Mouse (Mus musculus): Measurements from ENCODE around the gene Ercc1. TPM values are rescaled to one million over a fixed set of nuclear protein-coding genes. Genes with fewer than 3 reads are reported as not detected.
A peak's percentile ranks its signal among the peaks of the same experiment; 100 is the strongest.

The Ercc1 gene
- polyA plus RNA-seq, 1 experiment from 2014 or later, result 85.7 TPM

GRCm38 (mm10) chr7:19327128-19327527 lies 17.4 kb upstream of the Ercc1 start:
- peak; percentile 80 for ATAC-seq (replicated peaks; ENCODE audit: low FRiP score)
- peak overlapping the region; percentile 47 for H3K4me3 ChIP-seq (replicated peaks)
- 0 out of 2 replicates have a peak, but pooled peaks cover 5% of the 10 kb centered on the region for H3K9me3 ChIP-seq (replicated peaks)
- H3K27me3 ChIP-seq, result peaks cover 8% of the 10 kb centered on the region
- H3K9ac ChIP-seq, result peak overlapping the region; percentile 38
- WGBS, result under 1% methylated on average over 22 of the region's 22 CpGs
- H3K4me1 ChIP-seq, result peaks cover 24% of the 10 kb centered on the region
- H3K36me3 ChIP-seq, result no peaks in the 10 kb centered on the region
- H3K27ac ChIP-seq, result peak overlapping the region; percentile 91
- H3K4me2 ChIP-seq, result peak overlapping the region; percentile 77

- H3K27ac ChIP-seq, result 0 out of 2 replicates have a peak overlapping the region, but pooled peaks have one; percentile 91
- no peak overlapping the region for H3K9ac ChIP-seq
- ATAC-seq (replicated peaks; ENCODE audit: low FRiP score), result no peak
- peaks cover 28% of the 10 kb centered on the region for H3K4me1 ChIP-seq
- peaks cover 3% of the 10 kb centered on the region for H3K27me3 ChIP-seq
- H3K4me3 ChIP-seq (replicated peaks), result no peak overlapping the region
- H3K4me2 ChIP-seq, result peak overlapping the region; percentile 77
- 81% methylated on average over 5 of the region's 5 CpGs for WGBS
- H3K36me3 ChIP-seq, result no peaks in the 10 kb centered on the region
- 0 out of 2 replicates have a peak, but pooled peaks cover 5% of the 10 kb centered on the region for H3K9me3 ChIP-seq (replicated peaks)
These were observed 16.8 kb upstream of the Ercc1 start for GRCm38 (mm10) chr7:19327782-19328181.

DNA sequence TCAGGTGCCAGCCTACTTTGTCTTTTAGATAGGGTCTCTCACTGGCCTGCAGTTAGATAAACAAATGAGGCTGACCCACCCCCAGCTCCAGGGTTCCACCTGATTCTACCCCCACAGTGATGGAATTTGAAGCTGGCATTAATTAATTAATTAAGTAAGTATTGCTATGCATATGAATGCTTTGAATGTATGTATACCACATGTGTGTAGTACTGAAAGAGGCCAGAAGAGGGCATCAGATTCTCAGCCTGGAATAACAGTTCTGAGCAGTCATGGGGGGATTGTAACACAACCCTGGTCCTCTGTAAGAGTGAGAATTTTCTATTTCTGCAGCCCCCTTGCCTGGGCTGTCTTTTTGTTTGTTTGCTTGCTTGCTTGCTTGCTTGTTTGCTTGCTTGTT lies 16.2 kb upstream of the Ercc1 start:
- Histone ChIP-seq H3K9me3 (replicated peaks) (0 out of 2 replicates have a peak, but pooled peaks cover 5% of the 10 kb centered on the region), H3K36me3 (no peaks in the 10 kb centered on the region), H3K4me1 (peaks cover 30% of the 10 kb centered on the region), H3K27me3 (no peaks in the 10 kb centered on the region), H3K9ac (no peak overlapping the region), H3K4me3 (replicated peaks) (no peak overlapping the region), H3K27ac (no peak overlapping the region), H3K4me2 (no peak overlapping the region)
- ATAC-seq (replicated peaks; ENCODE audit: low FRiP score), result no peak

- ATAC-seq (replicated peaks; ENCODE audit: low FRiP score), result no peak
- H3K4me1 ChIP-seq, result peaks cover 28% of the 10 kb centered on the region
- H3K4me3 ChIP-seq (replicated peaks), result no peak overlapping the region
- no peak overlapping the region for H3K27ac ChIP-seq
- H3K9me3 ChIP-seq (replicated peaks), result 0 out of 2 replicates have a peak, but pooled peaks cover 5% of the 10 kb centered on the region
- no peak overlapping the region for H3K4me2 ChIP-seq
- H3K36me3 ChIP-seq, result no peaks in the 10 kb centered on the region
- H3K27me3 ChIP-seq, result no peaks in the 10 kb centered on the region
- 77% methylated on average over 2 of the region's 2 CpGs for WGBS
- H3K9ac ChIP-seq, result no peak overlapping the region
These were observed 12.7 kb upstream of the Ercc1 start for GRCm38 (mm10) chr7:19331910-19332309.

GRCm38 (mm10) chr7:19332709-19333352 lies 11.7 kb upstream of the Ercc1 start:
- Histone ChIP-seq H3K9me3 (replicated peaks) (0 out of 2 replicates have a peak, but pooled peaks cover 5% of the 10 kb centered on the region), H3K27ac (peak overlapping the region; percentile 19; the same call in 1 of the 2 replicates), H3K27me3 (no peaks in the 10 kb centered on the region), H3K9ac (peak overlapping the region; percentile 53), H3K4me1 (peaks cover 18% of the 10 kb centered on the region), H3K4me2 (peak overlapping the region; percentile 79), H3K4me3 (replicated peaks) (peak overlapping the region; percentile 69), H3K36me3 (no peaks in the 10 kb centered on the region)
- under 1% methylated on average over 52 of the region's 52 CpGs for WGBS
- ATAC-seq (replicated peaks; ENCODE audit: low FRiP score), result peak; percentile 68

GRCm38 (mm10) chr7:19335583-19335982 lies 9.0 kb upstream of the Ercc1 start:
- H3K27ac ChIP-seq, result no peak overlapping the region
- 39% methylated on average over 3 of the region's 3 CpGs for WGBS
- H3K9ac ChIP-seq, result no peak overlapping the region
- H3K27me3 ChIP-seq, result no peaks in the 10 kb centered on the region
- no peak overlapping the region for H3K4me2 ChIP-seq
- H3K36me3 ChIP-seq, result no peaks in the 10 kb centered on the region
- H3K4me3 ChIP-seq (replicated peaks), result no peak overlapping the region
- no peaks in the 10 kb centered on the region for H3K9me3 ChIP-seq (replicated peaks)
- peaks cover 16% of the 10 kb centered on the region for H3K4me1 ChIP-seq
- ATAC-seq (replicated peaks; ENCODE audit: low FRiP score), result no peak

DNA sequence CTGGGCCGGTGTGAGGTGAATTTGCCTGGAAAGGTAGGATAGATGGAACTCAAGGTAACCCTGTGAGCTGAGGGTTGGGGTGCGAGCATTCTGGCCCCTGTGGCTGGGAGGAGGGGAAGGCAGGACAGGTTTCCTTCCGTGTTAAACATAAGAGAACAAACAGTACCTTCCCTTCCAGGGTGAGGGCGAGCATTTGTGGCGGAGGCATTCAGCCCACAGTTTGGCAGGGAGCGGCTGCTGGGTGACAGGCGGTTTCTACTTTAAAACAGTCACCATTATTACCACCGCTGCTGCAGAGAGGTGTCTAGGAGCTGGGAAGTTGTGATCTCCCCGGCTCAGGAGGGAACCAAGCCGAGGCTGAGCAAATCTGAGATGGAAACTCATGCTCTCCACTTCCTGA lies 7.5 kb upstream of the Ercc1 start:
- H3K4me2 ChIP-seq, result no peak overlapping the region
- H3K27me3 ChIP-seq, result peaks cover 14% of the 10 kb centered on the region
- WGBS, result 68% methylated on average over 10 of the region's 10 CpGs
- H3K4me1 ChIP-seq, result peaks cover 28% of the 10 kb centered on the region
- H3K4me3 ChIP-seq (replicated peaks), result no peak overlapping the region
- no peak overlapping the region for H3K9ac ChIP-seq
- H3K9me3 ChIP-seq (replicated peaks), result no peaks in the 10 kb centered on the region
- no peak overlapping the region for H3K27ac ChIP-seq
- H3K36me3 ChIP-seq, result no peaks in the 10 kb centered on the region
- ATAC-seq (replicated peaks; ENCODE audit: low FRiP score), result no peak

- ATAC-seq (replicated peaks; ENCODE audit: low FRiP score), result no peak
- WGBS, result 53% methylated on average over 2 of the region's 2 CpGs
- no peak overlapping the region for H3K27ac ChIP-seq
- peaks cover 20% of the 10 kb centered on the region for H3K27me3 ChIP-seq
- no peaks in the 10 kb centered on the region for H3K36me3 ChIP-seq
- H3K9me3 ChIP-seq (replicated peaks), result no peaks in the 10 kb centered on the region
- no peak overlapping the region for H3K4me2 ChIP-seq
- H3K4me3 ChIP-seq (replicated peaks), result no peak overlapping the region
- no peak overlapping the region for H3K9ac ChIP-seq
- H3K4me1 ChIP-seq, result peaks cover 34% of the 10 kb centered on the region
These were observed 6.5 kb upstream of the Ercc1 start for GRCm38 (mm10) chr7:19338060-19338459.

DNA sequence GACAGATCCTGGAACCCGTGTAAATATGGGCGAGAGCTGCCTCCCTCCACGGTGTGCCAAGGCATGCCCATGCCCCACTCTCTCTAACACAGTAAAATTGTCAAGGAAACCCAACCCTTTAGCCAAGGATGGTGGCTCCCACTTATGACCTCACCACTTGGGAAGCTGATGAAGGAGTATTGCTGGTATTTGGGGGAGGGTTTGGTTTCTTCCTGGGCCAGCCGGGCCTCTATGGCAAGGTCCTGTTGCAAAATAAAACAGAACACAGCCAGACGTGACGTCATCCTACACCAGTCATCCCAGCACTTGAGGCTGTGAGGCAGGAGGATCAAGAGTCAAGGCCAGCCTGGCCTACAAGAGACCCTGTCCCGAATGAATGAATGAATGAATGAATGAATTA lies 6.0 kb upstream of the Ercc1 start:
- WGBS, result 63% methylated on average over 7 of the region's 7 CpGs
- Histone ChIP-seq H3K4me1 (peaks cover 35% of the 10 kb centered on the region), H3K4me3 (replicated peaks) (no peak overlapping the region), H3K27ac (no peak overlapping the region), H3K9me3 (replicated peaks) (no peaks in the 10 kb centered on the region), H3K4me2 (no peak overlapping the region), H3K36me3 (no peaks in the 10 kb centered on the region), H3K9ac (no peak overlapping the region), H3K27me3 (peaks cover 20% of the 10 kb centered on the region)
- no peak for ATAC-seq (replicated peaks; ENCODE audit: low FRiP score)

- Histone ChIP-seq H3K9ac (no peak overlapping the region), H3K27me3 (peaks cover 20% of the 10 kb centered on the region), H3K9me3 (replicated peaks) (no peaks in the 10 kb centered on the region), H3K27ac (no peak overlapping the region), H3K4me1 (peaks cover 47% of the 10 kb centered on the region), H3K4me2 (peak overlapping the region; percentile 93), H3K36me3 (no peaks in the 10 kb centered on the region), H3K4me3 (replicated peaks) (peak overlapping the region; percentile 48; the same call in 1 of the 2 replicates)
- whole genome bisulfite sequencing, result 20% methylated on average over 10 of the region's 10 CpGs
- ATAC-seq (replicated peaks; ENCODE audit: low FRiP score), result no peak
These were observed 3.3 kb upstream of the Ercc1 start for GRCm38 (mm10) chr7:19341250-19341649.

DNA sequence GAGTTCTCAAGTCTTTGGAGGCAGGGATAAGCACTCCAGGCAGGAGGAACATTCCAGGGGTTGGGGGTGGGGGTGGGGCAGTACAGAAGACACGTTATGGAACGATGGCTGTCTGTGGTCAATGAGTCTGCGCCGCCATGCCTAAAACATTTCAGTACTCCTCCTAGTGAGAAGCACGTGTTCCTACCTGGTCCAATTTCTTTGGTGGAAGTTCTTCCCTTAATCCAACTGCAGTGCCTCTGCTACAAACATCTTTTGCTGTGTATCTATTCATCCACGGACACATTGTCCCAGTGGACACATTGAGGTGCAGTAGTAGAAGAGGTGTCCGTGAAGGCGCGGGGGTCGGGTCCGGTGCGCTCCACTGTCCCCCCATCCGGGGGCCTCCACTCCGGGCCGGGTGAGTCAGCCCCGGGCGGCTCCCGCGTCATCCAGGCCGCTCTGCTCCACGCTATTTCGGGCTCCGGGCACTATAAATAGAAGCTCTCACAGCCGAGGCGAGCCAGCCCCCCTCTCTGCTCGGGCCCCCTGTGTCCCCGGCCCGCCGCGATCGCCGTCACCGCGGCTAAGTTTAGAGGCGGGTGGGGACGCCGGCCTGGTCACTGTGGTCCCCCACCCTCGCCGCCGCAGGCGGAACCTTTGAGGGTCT lies 2.7 kb upstream of the Ercc1 start:
- Histone ChIP-seq H3K4me1 (peaks cover 48% of the 10 kb centered on the region), H3K9me3 (replicated peaks) (no peaks in the 10 kb centered on the region), H3K4me2 (peak overlapping the region; percentile 93), H3K36me3 (no peaks in the 10 kb centered on the region), H3K4me3 (replicated peaks) (peak overlapping the region; percentile 48), H3K27ac (no peak overlapping the region), H3K27me3 (peaks cover 20% of the 10 kb centered on the region), H3K9ac (peak overlapping the region; percentile 25; the same call in 1 of the 2 replicates)
- 0 out of 2 replicates have a peak, but pooled peaks have one; percentile 3 for ATAC-seq (replicated peaks; ENCODE audit: low FRiP score)
- under 1% methylated on average over 41 of the region's 41 CpGs for WGBS

GRCm38 (mm10) chr7:19342481-19343027 lies 2.0 kb upstream of the Ercc1 start:
- no peak for ATAC-seq (replicated peaks; ENCODE audit: low FRiP score)
- peak overlapping the region; percentile 48 for H3K4me3 ChIP-seq (replicated peaks)
- H3K9me3 ChIP-seq (replicated peaks), result no peaks in the 10 kb centered on the region
- peaks cover 48% of the 10 kb centered on the region for H3K4me1 ChIP-seq
- no peak overlapping the region for H3K27ac ChIP-seq
- H3K27me3 ChIP-seq, result peaks cover 20% of the 10 kb centered on the region
- H3K9ac ChIP-seq, result peak overlapping the region; percentile 25; the same call in 1 of the 2 replicates
- peaks cover 2% of the 10 kb centered on the region; the same call in 1 of the 2 replicates for H3K36me3 ChIP-seq
- 1% methylated on average over 27 of the region's 27 CpGs for WGBS
- H3K4me2 ChIP-seq, result peak overlapping the region; percentile 93
